Mouse (Mus musculus): Measurements from ENCODE around the gene Cd8b1.

Cd8b1 gene

GRCm38 (mm10) chr6:71351201-71351600 is 28.6 kb downstream of the Cd8b1 start:
- no peak for DNase-seq (ENCODE audit: low spot score)

- DNase-seq (ENCODE audit: low spot score): no peak
Observed at GRCm38 (mm10) chr6:71352201-71352600, 29.6 kb downstream of the Cd8b1 start.

GRCm38 (mm10) chr6:71352866-71353427 is 30.4 kb downstream of the Cd8b1 start:
- DNase-seq (ENCODE audit: low spot score): no peak

GRCm38 (mm10) chr6:71353722-71354121 is 31.1 kb downstream of the Cd8b1 start:
- DNase-seq (ENCODE audit: low spot score): no peak

GRCm38 (mm10) chr6:71357493-71357892 is 34.9 kb downstream of the Cd8b1 start:
- DNase-seq (ENCODE audit: low spot score): no peak

- no peak for DNase-seq (ENCODE audit: low spot score)
Observed at GRCm38 (mm10) chr6:71360221-71360620, 37.6 kb downstream of the Cd8b1 start.

- DNase-seq (ENCODE audit: low spot score): no peak
Observed at GRCm38 (mm10) chr6:71360751-71361150, 38.2 kb downstream of the Cd8b1 start.

- DNase-seq (ENCODE audit: low spot score): no peak
Observed at GRCm38 (mm10) chr6:71361156-71361670, 38.6 kb downstream of the Cd8b1 start.

GRCm38 (mm10) chr6:71363995-71364394 is 41.4 kb downstream of the Cd8b1 start:
- no peak for DNase-seq (ENCODE audit: low spot score)

GRCm38 (mm10) chr6:71369416-71369815 is 46.8 kb downstream of the Cd8b1 start:
- no peak for DNase-seq (ENCODE audit: low spot score)

GRCm38 (mm10) chr6:71371085-71371605 is 48.6 kb downstream of the Cd8b1 start:
- DNase-seq (ENCODE audit: low spot score): no peak

- no peak for DNase-seq (ENCODE audit: low spot score)
Observed at GRCm38 (mm10) chr6:71372041-71372720, 49.6 kb downstream of the Cd8b1 start.

GRCm38 (mm10) chr6:71373249-71373775 is 50.7 kb downstream of the Cd8b1 start, which contains the start of gene Cd8a:
Gene Cd8a, plus strand, starts transcription at chr6:71373427.
- DNase-seq (ENCODE audit: low spot score): no peak

- no peak for DNase-seq (ENCODE audit: low spot score)
Observed at GRCm38 (mm10) chr6:71374311-71374829, 51.8 kb downstream of the Cd8b1 start.

GRCm38 (mm10) chr6:71374921-71375320 is 52.3 kb downstream of the Cd8b1 start:
- no peak for DNase-seq (ENCODE audit: low spot score)

GRCm38 (mm10) chr6:71376711-71377110 is 54.1 kb downstream of the Cd8b1 start:
- DNase-seq (ENCODE audit: low spot score): no peak

- no peak for DNase-seq (ENCODE audit: low spot score)
Observed at GRCm38 (mm10) chr6:71381654-71382053, 59.1 kb downstream of the Cd8b1 start.

All from layer of hippocampus, adult 9-10 months (tissue).